Mouse (Mus musculus): ENCODE data around the gene Kmt2b. TPM values are rescaled to one million over a fixed set of nuclear protein-coding genes. Genes with fewer than 3 reads are reported as not detected.
A peak's percentile ranks its signal among the peaks of the same experiment; 100 is the strongest.

Kmt2b gene
- polyA plus RNA-seq, 1 experiment from 2014 or later: 12.6 TPM

DNA sequence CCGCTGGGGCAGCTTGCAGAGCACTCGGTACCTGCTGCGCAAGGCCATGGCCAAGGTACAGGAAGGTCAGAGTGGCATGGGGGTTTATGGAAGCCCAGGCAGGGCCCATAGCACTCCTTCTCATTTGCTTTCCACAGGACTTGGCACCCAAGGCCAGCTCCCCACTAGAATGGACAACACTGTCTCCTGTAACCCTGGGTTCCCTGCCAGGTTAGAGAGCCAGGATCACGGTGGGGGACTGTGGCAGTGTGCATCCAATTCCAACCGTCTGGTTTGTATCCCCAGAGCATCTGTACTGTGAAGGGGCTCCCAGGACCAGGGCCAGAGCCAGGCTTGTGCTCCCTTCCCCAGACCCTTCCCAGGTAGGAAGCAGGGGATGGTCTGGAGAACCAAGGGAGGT lies 67.7 kb downstream of the Kmt2b start:
- WGBS: 81% methylated on average over 5 of the region's 5 CpGs
- no peak overlapping the region for H3K4me3 ChIP-seq
- no peaks in the 10 kb centered on the region for H3K9me3 ChIP-seq
- no peak overlapping the region for H3K4me2 ChIP-seq (replicated peaks)
- H3K9ac ChIP-seq: no peak overlapping the region
- peaks cover under 1% of the 10 kb centered on the region; the same call in 1 of the 2 replicates for H3K4me1 ChIP-seq
- no peak overlapping the region for H3K27ac ChIP-seq
- ATAC-seq (ENCODE audit: low FRiP score, low read depth): no peak
- no peaks in the 10 kb centered on the region for H3K27me3 ChIP-seq
- H3K36me3 ChIP-seq: peaks cover 29% of the 10 kb centered on the region

DNA sequence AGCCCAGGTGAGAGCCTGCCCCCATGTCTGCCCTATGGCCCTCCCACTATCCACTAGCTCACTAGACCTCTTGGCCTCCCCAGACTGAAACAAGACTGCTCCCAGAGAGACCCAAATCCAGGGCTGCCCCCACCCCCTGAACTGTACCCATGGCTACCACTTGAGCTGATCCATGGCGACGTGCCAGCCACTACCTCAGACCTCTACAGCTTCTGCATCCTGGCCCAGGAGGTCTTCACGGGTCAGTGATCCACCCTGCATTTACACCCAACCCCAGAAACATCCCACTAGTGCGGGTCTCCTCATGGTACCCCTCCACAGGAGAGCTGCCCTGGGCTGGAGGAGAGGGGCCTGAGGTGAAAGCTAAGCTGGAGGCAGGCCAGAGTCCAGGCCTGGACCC lies 68.1 kb downstream of the Kmt2b start:
- Histone ChIP-seq H3K9me3 (no peaks in the 10 kb centered on the region), H3K4me3 (no peak overlapping the region), H3K36me3 (peaks cover 24% of the 10 kb centered on the region), H3K4me1 (no peaks in the 10 kb centered on the region), H3K4me2 (replicated peaks) (no peak overlapping the region), H3K27ac (no peak overlapping the region), H3K9ac (0 out of 2 replicates have a peak overlapping the region, but pooled peaks have one; percentile 0), H3K27me3 (0 out of 2 replicates have a peak, but pooled peaks cover 2% of the 10 kb centered on the region)
- ATAC-seq (ENCODE audit: low FRiP score, low read depth): no peak
- 79% methylated on average over 4 of the region's 4 CpGs for WGBS

Small RNA genes lying within 50 kb of the gene (microRNA-seq; reads per million reads assigned to microRNA genes)
- gene Gm38670 (0.70 reads per million), gene Mir3569 (not detected)

Other genes starting within 250 kb of the Kmt2b start
- gene Lrfn3, start 226.0 kb downstream of the Kmt2b start, polyA plus RNA-seq (2015; fragmentation: Nextera tagmentation; extraction: Ambion mirVana): 6.8 and 7.5 TPM in 2 replicates
- gene Tyrobp, start 175.0 kb downstream of the Kmt2b start, polyA plus RNA-seq (2015; fragmentation: Nextera tagmentation; extraction: Ambion mirVana): 29.7 and 32.7 TPM in 2 replicates
- 0.64 and 0.68 TPM in 2 replicates for gene Hcst, start 168.9 kb downstream of the Kmt2b start, polyA plus RNA-seq (2015; fragmentation: Nextera tagmentation; extraction: Ambion mirVana)
- 1.3 and 2.0 TPM in 2 replicates for gene Nfkbid, start 167.0 kb downstream of the Kmt2b start, polyA plus RNA-seq (2015; fragmentation: Nextera tagmentation; extraction: Ambion mirVana)
- 38.4 and 44.2 TPM in 2 replicates for gene Aplp1, start 143.2 kb downstream of the Kmt2b start, polyA plus RNA-seq (2015; fragmentation: Nextera tagmentation; extraction: Ambion mirVana)
- 0.20 and 0.23 TPM in 2 replicates for gene Kirrel2, start 131.0 kb downstream of the Kmt2b start, polyA plus RNA-seq (2015; fragmentation: Nextera tagmentation; extraction: Ambion mirVana)
- gene Nphs1, start 130.4 kb downstream of the Kmt2b start, polyA plus RNA-seq (2015; fragmentation: Nextera tagmentation; extraction: Ambion mirVana): 0.09 TPM in 2 replicates
- gene Prodh2, start 95.1 kb downstream of the Kmt2b start, polyA plus RNA-seq (2015; fragmentation: Nextera tagmentation; extraction: Ambion mirVana): 0.32 TPM in 1 of 2 replicates, not detected in the other
- gene Arhgap33, start 53.7 kb downstream of the Kmt2b start, polyA plus RNA-seq (2015; fragmentation: Nextera tagmentation; extraction: Ambion mirVana): 11.4 and 11.6 TPM in 2 replicates
- 15.4 and 17.5 TPM in 2 replicates for gene Hspb6, start 36.5 kb downstream of the Kmt2b start, polyA plus RNA-seq (2015; fragmentation: Nextera tagmentation; extraction: Ambion mirVana)
- gene Proser3, start 36.4 kb downstream of the Kmt2b start, polyA plus RNA-seq (2015; fragmentation: Nextera tagmentation; extraction: Ambion mirVana): 13.9 TPM in 2 replicates
- gene Lin37, start 28.9 kb downstream of the Kmt2b start, polyA plus RNA-seq (2015; fragmentation: Nextera tagmentation; extraction: Ambion mirVana): 44.2 and 48.3 TPM in 2 replicates
- 81.3 and 91.1 TPM in 2 replicates for gene U2af1l4, start 25.4 kb downstream of the Kmt2b start, polyA plus RNA-seq (2015; fragmentation: Nextera tagmentation; extraction: Ambion mirVana)
- gene Gm49396, start 25.4 kb downstream of the Kmt2b start, polyA plus RNA-seq (2015; fragmentation: Nextera tagmentation; extraction: Ambion mirVana): 13.8 and 14.1 TPM in 2 replicates
- 134 and 141 TPM in 2 replicates for gene Psenen, start 25.1 kb downstream of the Kmt2b start, polyA plus RNA-seq (2015; fragmentation: Nextera tagmentation; extraction: Ambion mirVana)
- gene Igflr1, start 23.3 kb downstream of the Kmt2b start, polyA plus RNA-seq (2015; fragmentation: Nextera tagmentation; extraction: Ambion mirVana): 3.2 and 4.9 TPM in 2 replicates
- gene Zbtb32, start 10.2 kb upstream of the Kmt2b start, polyA plus RNA-seq (2015; fragmentation: Nextera tagmentation; extraction: Ambion mirVana): 0.23 and 0.60 TPM in 2 replicates
- 1.5 and 1.7 TPM in 2 replicates for gene Upk1a, start 24.1 kb upstream of the Kmt2b start, polyA plus RNA-seq (2015; fragmentation: Nextera tagmentation; extraction: Ambion mirVana)
- 766 and 797 TPM in 2 replicates for gene Cox6b1, start 37.4 kb upstream of the Kmt2b start, polyA plus RNA-seq (2015; fragmentation: Nextera tagmentation; extraction: Ambion mirVana)
- not detected in 2 replicates for gene Etv2, start 47.1 kb upstream of the Kmt2b start, polyA plus RNA-seq (2015; fragmentation: Nextera tagmentation; extraction: Ambion mirVana)
- gene Rbm42, start 61.6 kb upstream of the Kmt2b start, polyA plus RNA-seq (2015; fragmentation: Nextera tagmentation; extraction: Ambion mirVana): 127 and 130 TPM in 2 replicates
- gene Haus5, start 76.3 kb upstream of the Kmt2b start, polyA plus RNA-seq (2015; fragmentation: Nextera tagmentation; extraction: Ambion mirVana): 45.3 and 50.0 TPM in 2 replicates
- gene Pmis2, start 82.9 kb upstream of the Kmt2b start, polyA plus RNA-seq (2015; fragmentation: Nextera tagmentation; extraction: Ambion mirVana): not detected in 2 replicates
- not detected in 2 replicates for gene 2200002J24Rik, start 110.2 kb upstream of the Kmt2b start, polyA plus RNA-seq (2015; fragmentation: Nextera tagmentation; extraction: Ambion mirVana)
- 0.09 and 0.40 TPM in 2 replicates for gene Atp4a, start 123.5 kb upstream of the Kmt2b start, polyA plus RNA-seq (2015; fragmentation: Nextera tagmentation; extraction: Ambion mirVana)
- gene Tmem147, start 140.8 kb upstream of the Kmt2b start, polyA plus RNA-seq (2015; fragmentation: Nextera tagmentation; extraction: Ambion mirVana): 187 and 189 TPM in 2 replicates
- 0.51 and 0.71 TPM in 2 replicates for gene Gapdhs, start 155.0 kb upstream of the Kmt2b start, polyA plus RNA-seq (2015; fragmentation: Nextera tagmentation; extraction: Ambion mirVana)
- 1.6 and 2.2 TPM in 2 replicates for gene Sbsn, start 162.7 kb upstream of the Kmt2b start, polyA plus RNA-seq (2015; fragmentation: Nextera tagmentation; extraction: Ambion mirVana)
- gene Dmkn, start 175.0 kb upstream of the Kmt2b start, polyA plus RNA-seq (2015; fragmentation: Nextera tagmentation; extraction: Ambion mirVana): 7.3 and 11.9 TPM in 2 replicates
- gene Krtdap, start 199.2 kb upstream of the Kmt2b start, polyA plus RNA-seq (2015; fragmentation: Nextera tagmentation; extraction: Ambion mirVana): 51.5 and 65.4 TPM in 2 replicates
- not detected in 2 replicates for gene Ffar2, start 235.0 kb upstream of the Kmt2b start, polyA plus RNA-seq (2015; fragmentation: Nextera tagmentation; extraction: Ambion mirVana)